Mouse (Mus musculus) limb, embryonic 11.5 days (tissue): Measurements from ENCODE around the gene Pithd1. TPM values are rescaled to one million over a fixed set of nuclear protein-coding genes. Genes with fewer than 3 reads are reported as not detected.

Source experiments
- ATAC-seq: fragments of 200-750 bp; cut with Nextera tagmentation; 2 replicates; pipeline ENCODE4 v1.8.0; 2017; ENCODE audit warnings: low read depth; ENCODE audit not compliant: insufficient number of reproducible peaks, low FRiP score, low TSS enrichment
- DNase-seq: peaks from one replicate; pipeline ENCODE4 v3.0.0-alpha.2; 2015; ENCODE audit warnings: low spot score
- H3K27ac ChIP-seq: fragments of 300-500 bp; sonication (generic); replicated peaks from 2 replicates; pipeline ENCODE4 v1.5.1; 2014; ENCODE audit warnings: low read depth, mild to moderate bottlenecking, low read length
- H3K27me3 ChIP-seq: fragments of 300-500 bp; sonication (generic); 2 replicates; pipeline ENCODE4 v1.6.1; 2014; ENCODE audit warnings: mild to moderate bottlenecking, low read length, mixed read lengths; ENCODE audit not compliant: control insufficient read depth, insufficient read depth
- H3K36me3 ChIP-seq: fragments of 300-500 bp; sonication (generic); 2 replicates; pipeline ENCODE4 v1.6.1; 2014; ENCODE audit warnings: mild to moderate bottlenecking, low read length, moderate library complexity, mixed read lengths; ENCODE audit not compliant: control insufficient read depth, insufficient read depth
- H3K4me1 ChIP-seq: fragments of 300-500 bp; sonication (generic); 2 replicates; pipeline ENCODE4 v1.6.1; 2014; ENCODE audit warnings: low read length, mixed read lengths; ENCODE audit not compliant: control insufficient read depth, insufficient read depth
- H3K4me2 ChIP-seq: fragments of 300-500 bp; sonication (generic); 2 replicates; pipeline ENCODE4 v1.6.1; 2014; ENCODE audit warnings: low read depth, mild to moderate bottlenecking, moderate library complexity; ENCODE audit not compliant: severe bottlenecking
- H3K4me3 ChIP-seq: fragments of 300-500 bp; sonication (generic); 2 replicates; pipeline ENCODE4 v1.5.1; 2014; ENCODE audit warnings: low read depth, low read length
- H3K9ac ChIP-seq: fragments of 300-500 bp; sonication (generic); 2 replicates; pipeline ENCODE4 v1.6.1; 2014; ENCODE audit warnings: mild to moderate bottlenecking, low read length
- H3K9me3 ChIP-seq: fragments of 300-500 bp; sonication (generic); 2 replicates; pipeline ENCODE4 v1.6.1; 2016; ENCODE audit warnings: low read length; ENCODE audit not compliant: control insufficient read depth
- WGBS: fragments of 180-500 bp; shearing (Covaris S2); extraction: QIAGEN DNeasy Blood & Tissue Kit; methylation state at CpG from one replicate; pipeline ENCODE4 v1.1.7; 2014; 5-methylcytosine and 5-hydroxymethylcytosine counted together
- polyA plus RNA-seq: library from polyadenylated mRNA; unstranded; fragments of >200 nt; fragmentation: Nextera tagmentation; extraction: Ambion mirVana; gene quantifications from 2 replicates; pipeline ENCODE4 v1.2.1, GENCODE M21; 2014

Gene Pithd1
- polyA plus RNA-seq, 1 experiment from 2014 or later: 68.3 TPM

DNA sequence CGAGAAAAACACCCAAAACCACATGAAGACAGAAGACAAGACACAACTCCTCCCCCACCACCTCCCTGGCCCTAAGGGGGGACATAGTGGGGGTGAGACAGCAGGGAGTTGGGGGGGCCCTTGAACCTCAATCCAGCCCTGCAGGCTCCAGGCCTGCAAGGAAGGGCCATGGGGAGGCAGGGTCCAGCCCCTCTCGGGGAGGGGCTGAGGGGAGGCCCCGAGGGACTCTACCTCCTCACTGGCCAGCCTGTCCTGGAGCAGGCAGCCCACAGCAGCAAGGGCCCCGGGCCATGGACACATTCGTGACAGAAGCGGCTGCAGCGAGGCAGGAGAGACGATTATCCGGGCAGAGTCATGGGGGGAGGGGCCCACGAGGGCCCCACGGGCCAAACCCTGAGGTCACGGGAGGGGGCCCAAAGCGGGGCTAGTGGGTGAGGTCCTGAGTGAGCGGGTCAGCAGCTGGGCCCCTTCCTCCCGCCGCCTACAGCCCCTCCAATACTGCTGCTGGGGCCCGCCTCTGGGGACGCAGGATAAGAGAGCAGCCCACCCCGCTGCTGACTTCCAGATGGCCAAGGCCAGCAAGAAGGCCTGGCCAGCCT is 18.7 kb downstream of the Pithd1 start:
- H3K27ac ChIP-seq: no peak overlapping the region
- 69% methylated on average over 19 of the region's 19 CpGs for WGBS
- ATAC-seq (no peak), DNase-seq (no peak)
- H3K4me2 ChIP-seq: no peak overlapping the region
- no peaks in the 10 kb centered on the region for H3K9me3 ChIP-seq
- H3K36me3 ChIP-seq: peaks cover 18% of the 10 kb centered on the region
- no peak overlapping the region for H3K9ac ChIP-seq
- no peak overlapping the region for H3K4me3 ChIP-seq
- H3K4me1 ChIP-seq: peaks cover 17% of the 10 kb centered on the region
- H3K27me3 ChIP-seq: no peaks in the 10 kb centered on the region

DNA sequence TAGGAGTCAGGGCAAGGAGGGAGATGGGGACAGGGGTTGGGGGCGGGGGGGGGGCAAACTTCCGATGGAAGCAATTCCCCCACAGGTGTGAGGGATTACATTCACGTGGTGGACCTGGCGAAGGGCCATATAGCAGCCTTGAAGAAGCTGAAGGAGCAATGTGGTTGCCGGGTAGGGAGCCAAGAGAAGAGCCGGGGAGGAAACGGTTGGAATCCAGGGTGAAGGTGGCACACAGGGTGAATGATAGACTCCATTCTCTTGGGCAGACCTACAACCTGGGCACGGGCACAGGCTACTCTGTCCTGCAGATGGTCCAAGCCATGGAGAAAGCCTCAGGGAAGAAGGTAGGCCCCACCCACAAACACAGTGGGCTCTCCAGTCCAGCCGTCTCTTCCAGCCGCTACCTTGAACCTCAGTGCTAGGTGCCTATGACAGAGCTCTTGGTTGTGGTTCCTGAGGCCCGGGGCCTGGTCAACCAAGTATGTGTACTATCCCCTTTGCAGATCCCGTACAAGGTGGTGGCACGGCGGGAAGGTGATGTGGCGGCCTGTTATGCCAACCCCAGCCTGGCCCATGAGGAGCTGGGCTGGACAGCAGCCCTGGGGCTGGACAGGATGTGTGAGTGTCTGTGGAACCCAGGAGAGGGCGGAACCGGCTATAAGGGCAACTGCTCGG is 19.8 kb downstream of the Pithd1 start:
- no peak overlapping the region for H3K4me2 ChIP-seq
- no peaks in the 10 kb centered on the region for H3K9me3 ChIP-seq
- no peaks in the 10 kb centered on the region for H3K27me3 ChIP-seq
- H3K4me3 ChIP-seq: no peak overlapping the region
- ATAC-seq (no peak), DNase-seq (no peak)
- H3K9ac ChIP-seq: no peak overlapping the region
- peaks cover 18% of the 10 kb centered on the region for H3K36me3 ChIP-seq
- no peak overlapping the region for H3K27ac ChIP-seq
- peaks cover 17% of the 10 kb centered on the region for H3K4me1 ChIP-seq
- WGBS: 91% methylated on average over 18 of the region's 18 CpGs

DNA sequence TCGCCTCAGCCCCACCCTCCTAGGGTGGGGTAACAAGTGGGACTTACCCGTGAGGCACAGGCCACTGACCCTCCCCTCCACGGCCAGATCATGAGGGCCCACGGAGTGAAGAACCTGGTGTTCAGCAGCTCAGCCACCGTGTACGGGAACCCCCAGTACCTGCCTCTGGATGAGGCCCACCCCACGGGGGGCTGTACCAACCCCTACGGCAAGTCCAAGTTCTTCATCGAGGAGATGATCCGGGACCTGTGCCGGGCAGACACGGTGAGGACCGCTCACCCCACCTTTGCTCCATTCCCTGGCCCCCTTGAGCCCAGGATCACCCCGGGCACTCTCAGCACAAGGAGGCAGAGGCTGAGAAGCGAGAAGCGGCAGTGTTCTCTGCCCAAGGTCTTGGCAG is 20.8 kb downstream of the Pithd1 start:
- Histone ChIP-seq H3K36me3 (peaks cover 18% of the 10 kb centered on the region), H3K4me1 (peaks cover 10% of the 10 kb centered on the region), H3K4me3 (no peak overlapping the region), H3K4me2 (no peak overlapping the region), H3K9ac (no peak overlapping the region), H3K27me3 (no peaks in the 10 kb centered on the region), H3K27ac (no peak overlapping the region), H3K9me3 (no peaks in the 10 kb centered on the region)
- no peak for DNase-seq
- WGBS: 89% methylated on average over 16 of the region's 16 CpGs
- no peak for ATAC-seq

DNA sequence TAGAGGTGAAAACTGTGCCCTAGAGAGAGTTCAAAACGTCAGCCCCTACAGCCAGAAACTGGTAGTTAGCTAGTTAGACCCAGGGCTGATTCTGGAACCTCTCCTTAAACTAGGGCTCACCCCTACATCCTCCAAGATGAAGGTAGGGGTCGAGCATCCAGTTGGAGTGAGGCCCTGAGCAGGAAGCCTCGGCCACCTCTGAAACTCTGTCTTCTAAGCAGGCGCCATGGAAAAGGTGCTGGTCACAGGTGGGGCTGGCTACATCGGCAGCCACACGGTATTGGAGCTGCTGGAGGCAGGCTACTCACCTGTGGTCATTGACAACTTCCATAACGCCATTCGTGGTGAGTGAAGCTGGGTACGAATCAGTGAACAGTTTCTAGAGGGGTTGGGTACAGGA is 22.0 kb downstream of the Pithd1 start:
- Histone ChIP-seq H3K27me3 (no peaks in the 10 kb centered on the region), H3K36me3 (peaks cover 18% of the 10 kb centered on the region), H3K9ac (no peak overlapping the region), H3K4me3 (no peak overlapping the region), H3K27ac (no peak overlapping the region), H3K9me3 (no peaks in the 10 kb centered on the region), H3K4me2 (peak overlapping the region; percentile 94; the same call in 1 of the 2 replicates), H3K4me1 (peaks cover 9% of the 10 kb centered on the region)
- DNase-seq: no peak
- WGBS: 84% methylated on average over 9 of the region's 9 CpGs
- ATAC-seq: no peak

DNA sequence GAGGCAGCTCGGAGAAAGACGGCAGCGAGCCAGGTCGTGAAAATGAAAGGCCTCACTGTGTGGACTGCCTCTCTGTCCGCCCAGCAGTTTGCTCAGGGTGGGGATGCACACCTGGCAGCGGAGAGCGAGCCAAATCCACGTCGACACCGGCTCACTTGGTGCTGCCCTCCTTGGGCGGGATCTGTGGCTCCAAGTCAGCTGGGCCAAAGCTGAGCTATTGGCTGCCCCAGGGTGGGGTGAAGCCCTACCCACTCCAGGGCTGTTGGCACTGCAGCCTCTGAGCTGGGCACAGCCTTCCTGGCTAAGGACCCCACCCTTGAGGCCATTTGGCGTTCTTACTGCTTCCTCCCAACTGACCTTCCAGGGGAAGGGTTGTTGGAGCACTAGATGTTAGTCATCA is 22.6 kb downstream of the Pithd1 start:
- peaks cover 9% of the 10 kb centered on the region for H3K4me1 ChIP-seq
- no peaks in the 10 kb centered on the region for H3K9me3 ChIP-seq
- 4% methylated on average over 12 of the region's 12 CpGs for WGBS
- ATAC-seq (no peak), DNase-seq (no peak)
- H3K27me3 ChIP-seq: no peaks in the 10 kb centered on the region
- H3K9ac ChIP-seq: peak overlapping the region; percentile 46
- peak overlapping the region; percentile 47 for H3K4me3 ChIP-seq
- peak overlapping the region; percentile 94 for H3K4me2 ChIP-seq
- H3K36me3 ChIP-seq: peaks cover 15% of the 10 kb centered on the region
- H3K27ac ChIP-seq: no peak overlapping the region

DNA sequence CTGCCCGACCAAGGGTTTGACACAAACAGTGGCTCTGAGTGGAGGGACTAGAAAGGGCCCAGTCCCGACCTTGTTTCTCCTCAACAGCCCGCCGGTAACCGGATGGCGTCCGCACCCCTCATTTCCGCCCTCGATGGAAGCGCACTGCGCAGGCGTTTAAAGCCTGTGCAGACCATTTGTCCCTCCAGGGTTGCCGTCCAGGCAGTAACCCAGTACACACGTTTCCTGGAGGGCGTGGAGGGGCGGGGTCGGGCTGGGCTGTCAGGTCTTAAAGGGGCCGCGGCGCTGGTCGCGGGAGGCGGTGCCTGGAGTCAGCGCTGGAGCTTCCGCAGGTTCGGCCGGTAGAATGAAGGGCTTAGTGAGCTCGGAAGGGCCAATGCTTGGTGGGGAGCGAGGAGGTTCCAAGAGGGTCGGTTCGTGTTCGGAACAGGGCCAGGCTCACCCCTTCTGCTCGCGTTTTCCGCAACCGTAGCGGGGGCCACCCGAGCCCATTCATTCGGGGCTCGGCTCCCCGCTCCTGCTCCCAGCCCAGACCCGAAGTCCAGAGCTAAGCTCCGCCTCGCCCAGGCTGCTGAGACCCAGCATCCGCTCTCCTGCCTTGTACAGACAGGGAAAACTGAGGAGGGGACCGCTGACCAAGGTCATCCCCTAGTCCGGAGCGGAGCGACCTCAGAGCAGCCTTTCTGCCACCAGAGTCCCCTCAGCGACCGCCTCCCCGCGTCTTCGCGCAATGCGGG is 23.4 kb downstream of the Pithd1 start, which contains the start of gene Gale:
TSS of gene Gale (plus strand) at position 271 of the 737 bp plus-strand sequence.
- Histone ChIP-seq H3K27me3 (no peaks in the 10 kb centered on the region), H3K4me3 (peak within 1 kb of the TSS; percentile 47), H3K4me1 (peaks cover 9% of the 10 kb centered on the region), H3K9me3 (no peaks in the 10 kb centered on the region), H3K9ac (peak within 1 kb of the TSS; percentile 71), H3K27ac (0 out of 2 replicates have a peak within 1 kb of the TSS, but pooled peaks have one; percentile 24), H3K36me3 (peaks cover 13% of the 10 kb centered on the region), H3K4me2 (peak within 1 kb of the TSS; percentile 94)
- DNase-seq (peak; percentile 94), ATAC-seq (peak; percentile 85)
- under 1% methylated on average over 56 of the region's 56 CpGs for WGBS

DNA sequence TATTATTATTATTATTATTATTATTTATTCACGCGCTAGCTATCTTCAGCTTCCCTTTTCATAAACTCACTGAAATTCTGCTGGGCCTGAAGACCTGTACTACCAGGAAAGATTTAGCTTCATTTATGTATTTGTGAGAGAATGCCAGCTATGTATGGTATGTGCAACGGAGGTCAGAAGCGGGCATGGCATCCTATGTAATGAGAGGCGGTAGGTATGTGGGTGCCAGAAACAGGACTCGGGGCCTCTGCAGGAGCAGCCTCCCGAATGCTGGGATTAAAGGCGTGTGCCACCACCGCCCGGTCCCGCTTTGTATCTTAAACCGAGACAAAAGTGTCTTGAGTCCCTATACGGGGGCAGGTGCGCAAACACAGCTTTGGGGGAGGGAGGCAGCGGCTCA is 24.1 kb downstream of the Pithd1 start:
- Histone ChIP-seq H3K9ac (peak overlapping the region; percentile 71), H3K36me3 (peaks cover 10% of the 10 kb centered on the region), H3K9me3 (no peaks in the 10 kb centered on the region), H3K27ac (0 out of 2 replicates have a peak overlapping the region, but pooled peaks have one; percentile 24), H3K4me3 (peak overlapping the region; percentile 47), H3K4me1 (peaks cover 9% of the 10 kb centered on the region), H3K4me2 (peak overlapping the region; percentile 94), H3K27me3 (no peaks in the 10 kb centered on the region)
- DNase-seq (no peak), ATAC-seq (no peak)
- 4% methylated on average over 15 of the region's 15 CpGs for WGBS

DNA sequence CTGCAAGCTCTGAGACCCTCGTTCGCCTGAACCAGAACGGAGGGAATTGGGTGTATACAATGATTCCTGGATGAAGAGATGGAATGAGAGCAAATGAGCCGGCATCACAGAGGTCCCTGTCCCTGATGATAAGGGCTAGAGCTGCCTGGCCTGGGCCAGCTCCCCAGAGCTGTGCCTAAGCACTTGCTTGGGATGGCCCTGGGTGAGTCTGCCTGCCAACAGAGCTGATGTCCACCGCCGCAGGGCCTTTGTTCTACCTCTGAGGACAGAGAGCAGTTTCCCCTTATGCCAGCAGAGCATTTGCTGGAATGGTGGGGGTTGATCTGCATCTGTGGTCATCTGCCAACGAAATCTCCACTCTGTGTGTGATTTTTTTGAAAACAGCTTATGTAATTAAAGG is 24.9 kb downstream of the Pithd1 start:
- Histone ChIP-seq H3K9ac (no peak overlapping the region), H3K4me1 (peaks cover 9% of the 10 kb centered on the region), H3K27ac (no peak overlapping the region), H3K36me3 (peaks cover 4% of the 10 kb centered on the region), H3K27me3 (no peaks in the 10 kb centered on the region), H3K4me2 (no peak overlapping the region), H3K9me3 (no peaks in the 10 kb centered on the region), H3K4me3 (no peak overlapping the region)
- 90% methylated on average over 7 of the region's 7 CpGs for WGBS
- ATAC-seq (no peak), DNase-seq (no peak)
